Mouse (Mus musculus) c-Kit-positive CD71-positive TER-119-negative erythroid progenitor cells, embryonic 14.5 days (primary cell): ENCODE data around the gene Defb28.

Experiments
- DNase-seq: peaks from one replicate; pipeline ENCODE4 v3.0.0-alpha.2; 2013; ENCODE audit warnings: low read depth

The Defb28 gene

DNA sequence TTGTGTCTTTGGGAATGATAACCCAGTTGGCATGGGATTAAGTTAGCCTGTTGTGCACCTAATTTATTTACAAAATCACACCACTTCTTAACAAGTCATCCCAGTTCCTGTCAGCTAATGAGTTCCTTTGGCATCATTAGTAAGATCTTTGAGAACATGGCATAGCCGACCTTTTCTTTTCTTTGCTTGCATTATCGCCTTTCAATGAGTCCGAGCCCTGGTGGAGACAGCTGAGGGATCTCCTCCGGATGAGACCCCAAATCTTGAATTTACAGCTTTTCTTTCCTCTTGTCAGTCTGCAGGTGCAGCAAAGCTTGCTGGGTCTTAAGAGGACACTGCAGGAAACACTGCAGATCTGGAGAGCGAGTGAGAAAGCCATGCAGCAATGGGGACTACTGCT is 51.0 kb downstream of the Defb28 start, which contains the start of gene Gm17416:
Gm17416 (plus strand) TSS at position 301 of the 400 bp plus-strand sequence.
- no peak for DNase-seq

DNA sequence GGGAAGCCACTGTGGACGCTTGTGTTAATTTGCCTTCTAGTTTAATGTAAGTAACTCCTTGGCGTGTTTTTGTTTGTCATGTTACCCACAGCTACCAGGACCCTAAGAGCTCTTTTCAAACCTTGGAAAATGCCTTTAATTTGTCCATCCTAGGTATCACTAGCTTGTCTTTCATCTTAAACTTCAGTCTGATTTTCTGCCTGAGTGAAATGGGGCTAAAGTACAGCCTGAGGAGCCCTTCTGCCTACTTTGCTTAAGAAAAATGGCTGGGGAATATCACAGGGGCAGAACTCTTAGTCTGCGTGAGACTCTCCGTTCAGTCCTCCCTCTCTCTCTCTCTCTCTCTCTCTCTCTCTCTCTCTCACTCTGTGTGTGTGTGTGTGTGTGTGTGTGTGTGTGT is 51.8 kb downstream of the Defb28 start:
- no peak for DNase-seq

GRCm38 (mm10) chr2:152570313-152570712 is 52.3 kb downstream of the Defb28 start:
- DNase-seq: no peak
